Mouse (Mus musculus) megakaryocyte, embryonic 14.5 days (primary cell): ENCODE results near the gene Sh2d5. TPM values are rescaled to one million over a fixed set of nuclear protein-coding genes. Genes with fewer than 3 reads are reported as not detected.

ENCODE experiments used
- H3K27me3 ChIP-seq: replicated peaks from 2 replicates; pipeline ENCODE3; 2012; ENCODE audit warnings: inconsistent platforms
- H3K36me3 ChIP-seq: replicated peaks from 2 replicates; pipeline ENCODE3; 2012; ENCODE audit warnings: low read length, inconsistent platforms, mixed read lengths
- H3K4me1 ChIP-seq: 2 replicates; pipeline ENCODE4 v1.6.1; 2012; ENCODE audit warnings: inconsistent platforms
- H3K4me3 ChIP-seq: replicated peaks from 2 replicates; pipeline ENCODE3; 2012; ENCODE audit warnings: moderate library complexity, mild to moderate bottlenecking, inconsistent platforms
- H3K9me3 ChIP-seq: 2 replicates; pipeline ENCODE4 v1.6.1; 2012; ENCODE audit warnings: inconsistent platforms
- FLI1 ChIP-seq: IDR thresholded peaks from 2 replicates; pipeline ENCODE4 v1.6.1; 2012; ENCODE audit warnings: low read length, inconsistent platforms, mixed read lengths
- GATA1 ChIP-seq: IDR thresholded peaks from 3 replicates; pipeline ENCODE4 v1.6.1; 2012; ENCODE audit warnings: mixed read lengths, low read length, inconsistent platforms, borderline replicate concordance
- polyA plus RNA-seq: library from polyadenylated mRNA; stranded (reverse); fragments of >175 nt; gene quantifications from 2 replicates; pipeline ENCODE4 v1.2.3, GENCODE M21; 2012; ENCODE audit warnings: low replicate concordance; ENCODE audit not compliant: insufficient read depth

Sh2d5 gene
- polyA plus RNA-seq, 1 experiment, result 11.4 TPM

- Histone ChIP-seq H3K4me3 (no peak overlapping the region), H3K4me1 (peaks cover 36% of the 10 kb centered on the region), H3K9me3 (peaks cover 7% of the 10 kb centered on the region), H3K36me3 (no peaks in the 10 kb centered on the region), H3K27me3 (peaks cover 62% of the 10 kb centered on the region)
- no peak for TF ChIP-seq FLI1
- no peak for TF ChIP-seq GATA1
Observed at GRCm38 (mm10) chr4:138288691-138289090, 38.5 kb downstream of the Sh2d5 start.

DNA sequence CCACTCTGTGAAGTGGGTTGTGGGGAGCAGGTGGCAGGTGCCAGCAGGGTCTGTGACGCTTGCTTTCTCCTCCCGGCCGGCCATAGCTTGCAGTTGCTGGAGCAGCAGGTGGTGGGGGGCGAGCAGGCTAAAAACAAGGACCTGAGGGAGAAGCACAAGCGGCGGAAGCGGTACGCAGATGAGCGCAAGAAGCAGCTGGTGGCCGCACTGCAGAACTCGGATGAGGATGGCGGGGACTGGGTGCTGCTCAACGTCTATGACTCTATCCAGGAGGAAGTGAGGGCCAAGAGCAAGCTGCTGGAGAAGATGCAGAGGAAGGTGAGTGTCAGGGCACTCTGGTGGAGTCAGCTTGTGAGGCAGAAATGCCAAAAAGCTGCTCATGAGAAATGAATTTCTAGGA is 41.8 kb downstream of the Sh2d5 start:
- Histone ChIP-seq H3K27me3 (peaks cover 42% of the 10 kb centered on the region), H3K4me1 (peaks cover 37% of the 10 kb centered on the region)
- TF ChIP-seq GATA1, result no peak
- TF ChIP-seq FLI1, result no peak

GRCm38 (mm10) chr4:138293261-138293948 is 43.2 kb downstream of the Sh2d5 start:
- Histone ChIP-seq H3K27me3 (peaks cover 37% of the 10 kb centered on the region), H3K9me3 (no peaks in the 10 kb centered on the region), H3K36me3 (no peaks in the 10 kb centered on the region), H3K4me3 (peak overlapping the region; percentile 18), H3K4me1 (peaks cover 34% of the 10 kb centered on the region)
- TF ChIP-seq FLI1, result no peak
- TF ChIP-seq GATA1, result no peak

More for the DNA sequence above, 41.8 kb downstream of the Sh2d5 start:
- Histone ChIP-seq H3K36me3 (no peaks in the 10 kb centered on the region), H3K4me3 (no peak overlapping the region), H3K9me3 (no peaks in the 10 kb centered on the region)

DNA sequence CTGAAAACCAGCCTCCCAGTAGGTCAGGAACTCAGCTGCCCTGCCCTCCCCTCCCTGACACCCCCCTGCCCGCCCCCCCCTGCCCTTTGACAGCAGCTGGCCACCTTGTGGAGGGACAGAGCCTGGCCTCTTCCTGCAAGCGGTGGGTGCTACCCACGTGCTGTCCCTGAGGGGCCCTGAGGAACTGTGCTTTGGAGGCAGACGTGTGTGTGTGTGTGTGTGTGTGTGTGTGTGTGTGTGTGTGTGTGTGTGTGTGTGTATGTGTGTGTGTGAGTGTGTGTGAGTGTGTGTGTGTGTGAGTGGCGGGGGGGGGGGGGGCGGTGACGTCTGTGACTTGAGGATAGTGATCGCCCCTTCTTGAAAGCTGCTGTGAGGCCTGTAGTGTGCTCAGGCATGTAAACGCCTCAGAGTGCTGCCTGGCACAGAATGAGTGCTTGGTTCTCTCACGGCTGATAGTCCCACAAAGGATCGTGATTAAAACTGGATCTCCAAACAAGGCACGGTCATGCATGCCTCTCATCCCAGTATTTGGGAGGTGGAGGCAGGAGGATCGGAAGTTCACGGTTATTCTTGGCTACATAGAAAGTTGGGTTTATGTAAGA is 43.8 kb downstream of the Sh2d5 start:
- TF ChIP-seq GATA1 (no peak), FLI1 (no peak)

DNA sequence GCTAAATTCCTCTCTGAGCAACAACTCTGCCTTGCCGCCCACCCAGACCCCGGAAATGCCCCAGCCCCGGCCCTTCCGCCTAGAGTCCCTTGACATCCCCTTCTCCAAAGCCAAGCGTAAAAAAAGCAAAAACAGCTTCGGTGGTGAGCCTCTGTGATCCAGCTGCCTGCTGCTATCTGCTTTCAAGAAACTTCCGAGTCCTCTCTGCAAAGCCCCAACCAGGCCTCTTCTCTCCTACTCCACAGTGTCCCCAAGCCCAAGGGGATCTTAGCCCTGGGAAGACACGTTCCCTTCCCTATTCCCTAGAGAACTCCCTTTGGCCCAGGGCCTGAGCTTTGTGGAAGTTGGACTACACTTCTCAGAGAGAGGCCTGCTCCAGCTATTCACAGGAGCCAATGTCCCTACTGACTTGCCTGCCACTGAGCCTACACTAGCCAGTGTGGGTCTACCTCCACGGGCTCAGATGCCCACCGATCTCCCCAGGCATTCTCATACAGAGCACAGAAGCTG is 51.1 kb downstream of the Sh2d5 start:
- Histone ChIP-seq H3K9me3 (no peaks in the 10 kb centered on the region), H3K4me3 (no peak overlapping the region), H3K36me3 (no peaks in the 10 kb centered on the region), H3K27me3 (peaks cover 12% of the 10 kb centered on the region), H3K4me1 (peaks cover 30% of the 10 kb centered on the region)
- TF ChIP-seq FLI1 (no peak), GATA1 (no peak)

More for the DNA sequence above, 43.8 kb downstream of the Sh2d5 start:
- H3K9me3 ChIP-seq, result no peaks in the 10 kb centered on the region
- no peak overlapping the region for H3K4me3 ChIP-seq
- H3K4me1 ChIP-seq, result peaks cover 28% of the 10 kb centered on the region
- no peaks in the 10 kb centered on the region for H3K36me3 ChIP-seq
- peaks cover 35% of the 10 kb centered on the region for H3K27me3 ChIP-seq

GRCm38 (mm10) chr4:138303011-138303410 is 52.8 kb downstream of the Sh2d5 start:
- Histone ChIP-seq H3K4me1 (peaks cover 47% of the 10 kb centered on the region), H3K9me3 (no peaks in the 10 kb centered on the region), H3K4me3 (peak overlapping the region; percentile 14), H3K27me3 (peaks cover 9% of the 10 kb centered on the region), H3K36me3 (peaks cover 16% of the 10 kb centered on the region)
- TF ChIP-seq FLI1 (no peak), GATA1 (no peak)

DNA sequence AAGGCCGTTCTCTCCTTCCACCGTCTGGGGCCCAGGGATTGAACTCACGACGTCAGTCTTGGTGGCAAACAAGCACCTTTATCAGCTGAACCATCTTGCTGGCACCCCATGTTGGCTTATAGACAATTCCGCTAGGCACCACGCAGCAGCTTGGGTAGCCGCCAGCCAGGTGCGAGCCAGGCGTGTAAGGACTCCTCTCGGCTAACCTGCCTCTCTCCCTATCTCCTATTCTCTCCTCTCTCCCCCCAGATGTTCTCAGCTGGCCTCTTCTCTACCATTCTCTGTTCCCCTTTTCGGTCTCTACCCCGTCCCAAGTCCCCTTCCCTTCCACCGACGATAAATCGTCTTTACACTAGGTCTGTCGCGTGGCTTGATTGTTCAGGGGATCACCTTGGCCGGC is 53.5 kb downstream of the Sh2d5 start:
- Histone ChIP-seq H3K4me1 (peaks cover 52% of the 10 kb centered on the region), H3K36me3 (peaks cover 24% of the 10 kb centered on the region), H3K27me3 (peaks cover 3% of the 10 kb centered on the region), H3K9me3 (no peaks in the 10 kb centered on the region), H3K4me3 (peak overlapping the region; percentile 99)
- no peak for TF ChIP-seq GATA1
- TF ChIP-seq FLI1, result no peak

DNA sequence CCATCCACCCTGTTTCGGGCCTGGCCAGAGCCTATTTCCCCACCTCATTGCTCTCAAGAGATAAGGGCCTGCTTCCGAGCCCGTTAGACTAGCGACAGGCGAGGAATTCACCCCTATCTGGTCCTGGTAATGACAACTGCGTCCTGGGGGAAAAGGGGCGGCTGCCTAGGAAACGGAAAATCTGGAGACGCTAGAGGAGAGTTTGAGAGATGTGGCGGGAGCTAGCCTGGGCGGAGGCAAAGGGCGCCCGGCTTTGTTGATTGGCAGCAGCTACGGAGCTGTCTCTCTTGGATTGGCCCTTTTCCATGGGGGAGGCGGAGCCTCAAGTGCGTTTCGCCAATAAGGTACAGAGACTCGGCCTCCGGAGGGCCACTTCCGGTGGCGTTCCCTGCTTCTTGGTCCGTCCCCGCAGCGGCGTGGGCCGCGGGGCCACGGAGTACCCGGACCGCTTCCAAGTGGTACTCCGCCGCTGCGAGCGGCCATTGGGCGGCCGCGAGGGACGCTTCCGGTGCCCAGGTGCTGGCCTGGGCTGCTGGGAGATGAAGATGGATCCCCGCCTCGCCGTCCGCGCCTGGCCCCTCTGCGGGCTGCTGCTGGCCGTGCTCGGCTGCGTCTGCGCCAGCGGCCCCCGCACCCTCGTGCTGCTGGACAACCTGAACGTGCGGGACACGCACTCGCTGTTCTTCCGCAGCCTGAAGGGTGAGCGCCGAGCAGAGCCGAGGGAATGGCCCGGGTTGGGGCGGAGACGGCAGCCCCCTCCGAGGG is 54.3 kb downstream of the Sh2d5 start, which contains the start of gene Ddost:
Gene Ddost (plus strand): TSS at position 391 of the 765 bp plus-strand sequence.
- TF ChIP-seq FLI1 (peak; percentile 52; the same call in 1 of the 2 replicates), GATA1 (no peak)
- H3K9me3 ChIP-seq, result no peaks in the 10 kb centered on the region
- peak within 1 kb of the TSS; percentile 99 for H3K4me3 ChIP-seq
- no peaks in the 10 kb centered on the region for H3K27me3 ChIP-seq
- peaks cover 52% of the 10 kb centered on the region for H3K4me1 ChIP-seq
- H3K36me3 ChIP-seq, result peaks cover 31% of the 10 kb centered on the region

DNA sequence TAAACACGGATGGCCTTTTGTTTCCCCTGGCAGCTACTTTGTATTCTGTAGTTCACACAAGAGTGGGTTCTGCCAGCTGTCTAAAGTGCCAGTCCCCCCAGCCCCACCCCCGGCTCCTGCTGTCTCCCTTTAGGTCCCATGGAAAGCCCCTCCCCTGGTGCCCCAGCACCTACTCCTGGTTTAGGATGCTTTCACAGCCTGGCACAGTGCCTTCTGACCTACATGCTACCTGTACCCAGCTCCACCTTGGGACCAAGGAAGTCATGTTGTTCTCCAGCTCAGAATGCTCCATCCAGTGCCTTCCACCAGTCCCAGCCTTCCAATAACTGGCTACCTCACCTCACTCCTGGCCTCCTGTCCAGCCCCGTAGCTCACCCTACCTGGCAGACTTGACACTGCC is 56.8 kb downstream of the Sh2d5 start:
- Histone ChIP-seq H3K4me3 (peak overlapping the region; percentile 69), H3K9me3 (no peaks in the 10 kb centered on the region), H3K4me1 (peaks cover 52% of the 10 kb centered on the region), H3K27me3 (no peaks in the 10 kb centered on the region), H3K36me3 (peaks cover 56% of the 10 kb centered on the region)
- no peak for TF ChIP-seq GATA1
- TF ChIP-seq FLI1, result no peak
